Mouse (Mus musculus) spleen, postnatal 4 days (tissue): ENCODE data around the gene Eml5.

Source experiments
- DNase-seq, 2 experiments: peaks; one replicate each; pipeline ENCODE4 v3.0.0; 2022; ENCODE audit warnings: low spot score in 2 of 2

Gene Eml5

GRCm38 (mm10) chr12:98900881-98901801, at the start of gene Eml5:
Gene Eml5 (minus strand): TSS chr12:98901484.
- peak; percentile 76 to 89 for DNase-seq

- DNase-seq = no peak
Observed at GRCm38 (mm10) chr12:98932856-98933255, 31.6 kb upstream of the Eml5 start.

GRCm38 (mm10) chr12:98932441-98932840, 31.2 kb upstream of the Eml5 start:
- no peak for DNase-seq

- DNase-seq = no peak
Observed at GRCm38 (mm10) chr12:98931174-98931573, 29.9 kb upstream of the Eml5 start.

- DNase-seq = peak; percentile 59 to 80
Observed at GRCm38 (mm10) chr12:98920194-98920991, 19.1 kb upstream of the Eml5 start, which contains the start of gene Ttc8. Gene Ttc8 (plus strand): TSS chr12:98920574.

- DNase-seq = no peak
Observed at GRCm38 (mm10) chr12:98910096-98910495, 8.8 kb upstream of the Eml5 start.

GRCm38 (mm10) chr12:98905466-98905865, 4.2 kb upstream of the Eml5 start:
- no peak for DNase-seq

- peak in 1 of 2 experiments; percentile 14 for DNase-seq
Observed at GRCm38 (mm10) chr12:98900341-98900880, 873 bp downstream of the Eml5 start.

- no peak for DNase-seq
Observed at GRCm38 (mm10) chr12:98899676-98900075, 1.6 kb downstream of the Eml5 start.

- no peak for DNase-seq
Observed at GRCm38 (mm10) chr12:98896761-98897160, 4.5 kb downstream of the Eml5 start.

GRCm38 (mm10) chr12:98884515-98884914, 16.8 kb downstream of the Eml5 start:
- no peak for DNase-seq

GRCm38 (mm10) chr12:98881796-98882195, 19.5 kb downstream of the Eml5 start:
- DNase-seq = no peak

- DNase-seq = no peak
Observed at GRCm38 (mm10) chr12:98878693-98879092, 22.6 kb downstream of the Eml5 start.

- no peak for DNase-seq
Observed at GRCm38 (mm10) chr12:98875216-98875615, 26.1 kb downstream of the Eml5 start.

- DNase-seq = no peak
Observed at GRCm38 (mm10) chr12:98872836-98873235, 28.4 kb downstream of the Eml5 start.

GRCm38 (mm10) chr12:98863436-98863835, 37.8 kb downstream of the Eml5 start:
- no peak for DNase-seq

- DNase-seq = no peak
Observed at GRCm38 (mm10) chr12:98860316-98860715, 41.0 kb downstream of the Eml5 start.

- DNase-seq = peak; percentile 34 to 68
Observed at GRCm38 (mm10) chr12:98850767-98851166, 50.5 kb downstream of the Eml5 start.

GRCm38 (mm10) chr12:98844774-98845173, 56.5 kb downstream of the Eml5 start:
- DNase-seq = no peak

- no peak for DNase-seq
Observed at GRCm38 (mm10) chr12:98840135-98840534, 61.1 kb downstream of the Eml5 start.

GRCm38 (mm10) chr12:98837940-98838339, 63.3 kb downstream of the Eml5 start:
- DNase-seq = no peak

GRCm38 (mm10) chr12:98835466-98835865, 65.8 kb downstream of the Eml5 start:
- DNase-seq = no peak
